Mouse (Mus musculus): ENCODE measurements at regions not wholly inside any gene's neighbourhood (a gene's known extent, or its start where the extent isn't known, plus 50 kb on each side); places are given as distances from the start of the nearest gene placed in this dataset.

DNA sequence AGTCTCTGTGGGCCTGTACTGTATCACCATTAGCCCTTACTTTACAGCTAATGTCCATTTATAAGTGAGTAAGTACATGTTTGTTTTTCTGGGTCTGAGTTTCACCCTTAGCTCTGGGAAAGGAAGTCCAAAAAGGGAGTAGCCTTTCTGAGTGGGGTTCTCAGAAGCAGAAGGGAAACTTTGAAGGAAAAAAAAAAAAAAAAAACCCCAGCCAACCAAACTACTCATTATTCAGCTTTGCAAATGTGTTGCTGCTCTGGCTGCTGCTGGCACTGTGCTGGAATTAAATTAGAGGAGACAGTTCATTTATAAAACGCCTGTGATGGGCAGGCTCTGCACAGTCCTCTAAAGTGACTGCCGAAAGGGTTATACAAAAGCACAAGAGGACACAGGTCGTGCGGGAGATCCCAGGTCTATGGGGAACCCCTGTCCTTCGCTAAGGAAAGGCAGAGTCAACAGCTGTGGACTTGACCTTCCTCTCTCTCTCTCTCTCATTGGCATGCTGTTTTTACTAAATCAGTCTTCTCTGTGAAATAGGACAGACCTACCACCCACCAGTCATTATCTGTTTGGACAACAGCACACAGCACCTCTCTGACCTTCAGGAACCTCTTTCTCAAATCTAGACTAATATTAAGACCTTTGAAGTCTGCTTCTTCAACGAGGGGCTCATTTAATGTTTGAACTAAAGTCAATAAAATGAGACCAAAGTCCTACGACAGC, 165.4 kb downstream of the Cd47 start:
- DNase-seq = peak in 1 of 2 experiments; percentile 41

DNA sequence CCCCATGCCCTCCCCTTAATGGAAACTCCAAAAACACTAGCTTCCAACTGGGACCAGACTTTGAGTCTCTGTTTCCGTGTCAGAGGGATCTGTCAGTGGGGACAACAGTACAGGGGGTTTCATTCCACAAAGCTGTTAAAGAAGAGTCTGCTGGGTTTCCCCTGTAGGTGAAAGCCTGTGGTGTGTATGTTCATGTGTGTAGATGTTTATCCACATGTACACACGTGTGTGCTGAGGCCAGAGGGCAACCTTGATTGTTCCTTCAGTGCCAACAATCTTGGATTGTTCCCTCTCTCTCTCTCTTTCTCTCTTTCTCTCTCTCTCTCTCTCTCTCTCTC, 165.9 kb downstream of the Cd47 start:
- no peak for DNase-seq

DNA sequence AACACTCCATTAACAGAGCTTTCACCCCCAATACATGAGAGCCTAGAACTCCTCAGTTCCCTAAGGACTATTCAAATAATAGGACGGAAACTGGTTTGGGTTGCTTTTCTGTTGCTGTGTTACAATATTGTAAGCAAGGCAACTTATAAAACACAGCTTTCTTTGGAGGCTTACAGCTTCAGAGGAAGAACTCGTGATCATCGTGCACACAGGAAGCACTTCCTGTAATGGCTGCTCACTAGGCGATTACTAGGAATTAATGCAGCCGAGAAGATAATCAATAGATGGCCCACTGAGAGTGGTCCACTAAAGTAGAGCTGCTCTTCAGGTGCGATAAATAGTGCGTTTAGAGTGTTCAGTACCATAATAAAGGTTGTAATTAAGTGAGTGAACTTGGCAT, 166.8 kb downstream of the Cd47 start:
- DNase-seq = no peak

DNA sequence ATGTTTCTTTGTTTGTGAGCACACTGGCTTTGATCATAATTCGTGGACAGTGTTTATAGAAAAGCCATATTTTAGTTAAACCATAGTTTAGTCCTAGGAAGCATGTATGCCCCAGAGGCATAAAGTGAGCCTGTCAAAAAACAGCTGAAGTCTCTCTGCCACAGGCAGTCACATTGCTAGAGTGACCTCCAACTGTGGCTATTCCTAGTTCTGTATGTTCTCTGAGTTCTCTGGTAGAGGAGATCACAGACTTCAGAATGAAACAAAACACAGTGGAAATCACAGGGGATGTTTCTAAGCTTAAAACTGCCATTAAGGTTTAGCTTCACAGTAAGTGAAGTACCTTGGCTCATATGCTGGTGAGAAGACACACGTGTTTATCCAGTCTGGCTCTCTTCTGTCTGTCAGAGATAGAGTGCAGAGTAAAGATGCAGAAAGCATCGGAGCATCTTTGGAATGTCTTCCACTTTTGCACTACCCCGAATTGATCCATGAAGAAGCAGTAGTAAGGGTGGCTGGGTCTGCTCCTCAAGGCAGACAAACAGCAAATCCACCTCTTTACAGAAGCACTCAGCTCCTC, 168.0 kb downstream of the Cd47 start:
- DNase-seq = peak; percentile 38 to 61

DNA sequence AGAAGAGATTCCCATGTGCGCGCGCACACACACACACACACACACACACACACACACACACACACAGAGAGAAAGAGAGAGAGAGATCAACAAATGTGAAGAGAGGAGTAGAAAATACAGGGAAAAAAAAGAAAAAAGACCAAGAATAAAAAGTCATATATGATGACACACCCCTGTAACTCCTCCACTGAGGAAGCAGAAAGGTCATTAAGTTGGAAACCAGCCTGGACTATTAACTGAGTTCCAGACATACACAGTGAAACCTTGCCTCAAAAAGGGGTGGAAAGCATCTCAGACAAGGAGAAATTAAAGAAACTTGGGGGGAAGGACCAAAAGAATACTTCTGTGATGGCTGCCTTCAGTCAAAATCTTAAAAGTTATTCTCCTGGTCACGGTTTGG, 168.7 kb downstream of the Cd47 start:
- DNase-seq = no peak

DNA sequence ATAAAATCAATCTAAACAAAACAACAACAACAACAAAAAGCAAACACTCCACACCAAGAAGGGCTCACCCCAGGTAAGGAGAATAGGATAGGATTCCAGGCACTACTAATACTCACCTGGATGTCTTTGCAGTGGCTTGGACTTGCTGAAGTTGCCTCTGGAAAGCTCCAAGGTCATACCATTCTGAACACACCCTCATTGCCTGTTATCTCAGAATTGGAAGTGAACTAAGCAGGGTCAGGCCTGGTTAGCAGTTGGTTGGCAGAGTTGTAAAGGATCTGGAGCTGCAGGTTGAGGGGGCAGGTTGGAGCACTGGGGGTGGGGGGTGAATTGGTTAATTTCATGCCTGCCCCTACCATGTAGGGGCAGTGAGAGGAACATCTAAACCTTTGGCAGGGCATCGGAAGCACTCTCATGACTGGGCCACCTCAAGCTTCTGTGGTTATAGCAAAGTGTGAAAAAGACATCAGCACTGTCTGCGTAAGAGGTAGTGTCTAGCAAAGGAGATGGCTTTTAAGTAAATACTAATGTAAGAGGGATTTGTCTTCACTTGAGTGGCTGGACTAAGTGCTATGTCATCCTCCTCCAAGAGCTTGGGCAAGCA, 169.5 kb downstream of the Cd47 start:
- no peak for DNase-seq

DNA sequence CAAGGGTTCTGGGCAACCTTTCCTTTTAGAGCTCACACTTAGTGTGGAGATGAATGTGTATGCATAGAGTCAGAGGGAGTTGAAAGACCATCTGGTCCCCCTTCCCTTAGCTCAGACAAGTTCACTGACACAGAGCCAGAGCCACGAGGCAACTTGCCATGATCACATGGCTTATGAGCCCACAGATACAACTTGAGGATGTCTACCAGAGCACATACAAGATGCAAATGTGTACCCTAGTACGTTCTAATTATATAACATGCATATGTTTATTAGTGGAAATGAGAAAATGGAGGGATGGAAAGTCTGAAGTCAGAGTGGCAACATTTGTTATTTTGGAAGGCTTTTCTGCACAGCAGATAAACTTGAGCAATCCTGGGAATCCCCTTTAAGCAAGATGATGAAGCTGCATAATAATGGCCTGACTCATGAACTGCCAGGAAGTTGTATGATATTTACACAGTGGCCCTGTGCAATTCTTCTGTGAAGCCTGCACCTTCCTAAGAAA, 170.0 kb downstream of the Cd47 start:
- peak in 1 of 2 experiments; percentile 60 for DNase-seq

DNA sequence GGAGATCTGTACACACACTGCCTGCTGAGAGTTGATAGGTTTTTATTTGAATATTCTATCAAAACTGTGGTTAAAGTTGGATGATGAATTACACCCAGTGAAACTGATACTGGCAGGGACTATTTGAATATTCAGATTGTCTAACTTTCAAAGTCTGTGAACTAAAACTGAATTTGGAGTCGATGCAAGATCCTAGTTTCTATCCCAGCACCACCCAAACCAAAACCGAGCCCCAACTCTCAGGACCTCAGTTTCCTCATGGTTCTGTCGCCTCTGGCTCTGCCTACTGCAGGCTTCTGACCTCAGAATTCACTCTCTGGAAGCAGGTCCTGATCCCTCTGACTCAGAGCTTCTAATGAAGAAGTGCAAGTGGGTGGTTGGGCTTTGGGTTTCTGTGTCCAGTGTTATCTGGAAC, 170.8 kb downstream of the Cd47 start:
- no peak for DNase-seq

DNA sequence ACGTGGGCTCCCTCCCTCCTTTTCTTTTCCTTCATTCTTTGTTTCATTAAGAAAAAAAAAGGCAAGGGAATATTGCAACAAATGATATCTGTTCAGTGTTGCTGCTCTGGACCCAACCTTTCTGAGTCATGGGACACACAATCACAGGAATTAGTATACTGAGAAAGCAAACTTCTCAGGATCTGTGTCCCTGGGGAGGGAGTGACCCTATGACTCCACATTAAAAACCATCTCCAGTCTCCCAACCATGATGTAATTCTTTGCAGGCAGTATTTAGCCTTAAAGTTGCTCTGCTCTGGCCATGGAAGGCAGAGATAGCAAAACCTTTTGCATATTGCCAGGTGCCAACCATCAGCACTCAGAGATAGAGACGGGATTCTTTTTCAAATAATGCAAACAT, 176.9 kb downstream of the Cd47 start:
- DNase-seq = no peak

DNA sequence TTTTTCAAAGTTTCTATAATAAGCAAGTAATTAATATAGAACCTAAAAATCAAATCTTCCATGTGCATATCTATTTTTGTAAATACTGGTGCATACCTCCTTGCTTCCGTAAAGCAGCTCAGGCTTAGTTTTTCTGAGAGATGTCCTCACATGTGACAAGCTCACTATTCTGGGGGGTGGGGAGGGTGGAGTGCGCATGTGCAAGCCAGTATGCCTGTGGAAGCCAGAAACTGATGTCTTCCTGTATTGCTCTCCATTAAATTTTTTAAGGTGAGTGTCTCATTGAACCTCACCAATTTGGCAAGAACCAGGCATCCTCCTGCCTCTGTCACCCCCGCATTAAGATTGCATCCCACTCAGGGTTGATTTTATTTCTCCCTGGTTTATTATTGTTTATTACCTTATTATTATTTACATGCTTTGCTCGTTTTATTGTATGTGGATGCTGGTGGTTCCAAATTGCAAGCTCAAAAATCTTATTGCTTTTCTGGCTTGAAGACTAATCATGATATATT, 179.2 kb downstream of the Cd47 start:
- no peak for DNase-seq

DNA sequence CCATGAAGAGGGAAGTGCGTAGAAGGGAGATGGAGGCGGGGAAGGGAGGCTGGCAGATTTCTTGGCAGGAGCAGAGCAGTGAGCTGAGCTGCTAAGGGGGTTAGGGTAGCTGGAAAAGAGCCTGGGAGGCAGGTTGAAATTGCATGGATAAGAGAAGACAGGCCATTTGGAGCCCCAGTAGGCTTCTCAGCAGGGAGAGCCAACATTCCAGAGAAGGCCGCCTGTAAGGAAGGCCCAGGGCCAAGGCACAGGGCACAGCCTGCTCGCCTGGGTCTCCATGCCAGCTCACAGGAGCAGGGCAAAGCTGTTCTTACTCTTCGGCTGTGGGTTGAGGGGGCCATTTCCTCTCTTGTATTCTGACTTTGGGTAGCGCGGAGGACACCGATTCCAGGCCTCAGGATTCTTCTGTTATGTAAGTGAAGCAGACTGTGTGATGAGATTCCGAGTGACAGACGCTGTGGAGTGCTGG, 179.9 kb downstream of the Cd47 start:
- no peak for DNase-seq

DNA sequence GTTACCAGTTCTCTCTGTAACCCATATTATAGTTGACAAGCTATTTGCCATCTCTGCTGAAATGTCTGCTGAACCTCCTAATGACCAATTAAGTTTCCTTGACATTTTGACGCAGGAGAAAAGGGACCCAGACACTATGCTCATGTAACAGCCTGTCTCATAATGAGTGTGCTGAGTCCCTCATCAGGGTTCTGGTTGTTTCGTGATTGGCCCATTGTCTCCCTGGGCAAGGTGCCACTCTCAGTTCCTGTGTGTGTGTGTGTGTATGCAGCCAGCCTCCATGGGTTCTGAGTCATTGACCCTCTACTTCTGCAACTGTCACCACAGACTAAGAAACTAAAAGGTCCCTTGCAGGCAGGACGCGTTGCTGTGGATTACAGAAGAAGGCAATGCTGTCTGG, 181.8 kb downstream of the Cd47 start:
- DNase-seq = peak; percentile 30 to 48

DNA sequence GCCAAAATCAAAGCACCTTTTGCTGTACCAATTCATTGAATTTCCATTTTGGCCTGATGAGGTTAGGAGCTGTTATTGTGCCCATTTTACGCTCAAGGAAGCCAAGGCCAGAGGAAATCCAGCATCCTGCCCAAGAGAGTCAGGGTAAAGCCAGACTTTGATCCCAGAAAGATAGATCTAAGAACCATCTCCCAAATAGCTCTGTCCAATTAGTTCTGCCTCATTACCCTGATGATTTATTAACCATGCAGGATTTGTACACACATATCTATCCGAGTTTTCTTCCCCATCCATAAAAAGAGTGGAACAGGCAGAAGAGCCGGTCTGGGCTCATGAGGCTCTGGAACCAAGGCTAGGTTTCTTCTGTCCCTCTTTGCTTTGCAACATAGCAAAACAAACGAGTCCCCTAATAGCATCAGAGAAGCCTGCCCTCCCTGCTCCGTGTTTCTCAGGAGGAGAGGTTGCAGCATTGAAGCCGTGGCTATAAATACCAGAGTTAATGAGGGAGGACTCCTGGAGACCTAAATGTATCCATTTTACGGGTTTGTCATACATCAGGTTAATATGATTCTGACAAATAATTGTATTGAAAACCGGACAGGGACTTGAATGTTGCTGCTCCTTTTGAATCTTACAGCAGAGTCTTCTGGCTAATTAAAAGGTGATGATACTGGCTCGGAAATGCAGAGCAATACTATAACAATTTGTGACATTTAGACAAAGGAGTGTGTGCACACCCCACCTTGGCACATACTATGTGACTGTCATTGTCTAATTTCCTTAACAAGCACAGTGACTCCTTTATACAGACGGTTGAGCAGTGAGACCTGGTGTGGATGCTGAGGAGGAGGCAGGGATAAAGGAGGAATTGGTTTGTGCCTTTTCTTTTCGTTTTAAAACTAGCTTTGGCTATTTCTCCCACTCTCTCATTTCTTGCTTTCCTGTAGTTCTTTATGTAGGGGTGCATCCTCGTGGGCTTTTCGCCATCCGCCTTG, 185.0 kb downstream of the Cd47 start:
- no peak for DNase-seq

DNA sequence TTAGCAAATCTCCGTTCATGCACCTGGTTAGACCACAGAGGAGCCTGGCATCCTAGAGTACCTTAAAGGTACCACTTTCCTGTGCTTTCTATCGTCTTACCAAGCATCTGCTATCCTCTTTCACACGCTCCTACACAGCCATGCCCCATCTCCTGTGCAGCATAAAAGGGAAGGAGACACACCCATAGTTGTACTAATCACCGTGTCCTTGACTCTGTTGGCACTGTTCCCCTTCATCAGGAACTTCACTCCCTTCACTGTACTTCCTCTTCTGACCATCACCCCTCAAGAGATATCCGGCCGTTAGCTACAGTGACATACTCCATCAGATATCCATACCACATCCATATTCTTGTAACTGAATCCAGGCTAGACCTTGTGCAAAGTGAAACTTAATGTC, 186.6 kb downstream of the Cd47 start:
- no peak for DNase-seq

DNA sequence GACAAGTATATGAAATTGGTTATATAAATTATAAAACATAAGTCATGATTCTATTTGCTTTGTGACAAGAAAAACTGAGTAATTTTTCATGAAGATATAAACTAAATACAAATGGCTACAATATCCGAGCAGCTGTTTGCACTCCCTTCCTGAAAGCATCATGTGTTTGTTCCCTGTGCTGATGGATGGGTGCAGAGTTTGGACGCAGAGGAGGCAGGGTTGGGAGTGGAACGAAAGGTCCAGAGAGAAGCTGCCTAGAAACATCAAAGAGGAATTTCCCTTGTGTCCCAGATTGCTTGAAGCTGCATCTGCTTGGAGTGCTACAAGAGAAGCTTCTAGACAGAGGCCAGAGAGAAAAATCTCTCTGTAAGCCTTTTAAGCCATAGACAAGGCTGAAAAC, 195.5 kb downstream of the Cd47 start:
- DNase-seq = peak in 1 of 2 experiments; percentile 25

DNA sequence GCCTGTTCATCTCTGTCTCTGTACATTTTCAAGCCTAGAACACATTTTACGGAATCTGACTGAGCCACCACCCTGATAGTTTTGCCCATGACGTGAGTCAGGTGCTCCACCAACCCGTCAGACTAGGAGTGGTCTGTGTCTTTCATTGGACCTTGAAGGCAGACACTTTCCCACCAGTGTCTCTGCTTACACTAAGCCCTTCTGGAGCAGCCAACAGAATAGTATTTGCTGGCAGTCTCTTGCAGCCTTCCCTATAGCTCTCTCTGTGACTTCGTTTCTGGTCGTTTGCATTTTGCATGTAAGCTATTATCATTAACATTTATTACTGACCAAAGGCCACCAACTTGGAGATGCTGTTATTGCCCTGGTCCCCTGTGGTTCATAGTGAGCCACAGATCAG, 196.3 kb downstream of the Cd47 start:
- no peak for DNase-seq

DNA sequence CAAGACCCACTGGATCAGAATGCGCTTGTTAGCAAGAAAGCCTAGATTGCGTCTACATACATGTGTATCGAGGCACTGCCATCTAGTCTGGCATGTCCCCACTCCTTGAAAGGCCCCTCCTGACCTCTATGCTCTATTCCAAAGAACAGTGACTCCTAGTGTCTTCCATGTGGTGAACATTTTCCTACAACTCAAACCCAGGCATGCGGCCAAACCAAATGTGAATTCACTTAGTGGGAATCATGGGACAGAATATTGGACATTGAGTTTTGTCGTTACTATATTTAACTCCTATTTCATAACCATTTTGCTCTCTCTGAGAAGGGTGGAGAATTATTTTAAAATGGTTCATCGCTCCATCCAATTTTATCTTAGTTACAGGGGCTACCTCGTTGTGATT, 196.7 kb downstream of the Cd47 start:
- DNase-seq = peak; percentile 43 to 50

DNA sequence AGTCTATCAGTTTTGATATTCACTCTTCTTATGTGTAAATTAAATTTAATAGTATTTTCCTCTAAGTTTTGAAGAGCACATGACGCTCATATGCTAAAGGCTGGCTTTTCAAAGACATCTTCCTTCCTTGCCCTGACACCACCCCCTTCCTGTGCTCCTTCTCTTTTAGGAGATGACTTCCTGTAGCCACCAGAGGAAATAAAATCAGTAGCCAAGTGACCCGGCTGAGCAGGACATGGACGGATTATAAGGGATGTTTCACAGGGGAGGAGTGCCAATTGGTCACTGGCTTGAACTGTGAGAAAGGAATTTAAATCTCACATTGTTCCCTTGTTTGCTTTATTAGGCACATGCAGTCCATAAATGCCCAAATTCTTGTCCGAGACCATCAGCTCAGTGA, 200.5 kb downstream of the Cd47 start:
- no peak for DNase-seq

DNA sequence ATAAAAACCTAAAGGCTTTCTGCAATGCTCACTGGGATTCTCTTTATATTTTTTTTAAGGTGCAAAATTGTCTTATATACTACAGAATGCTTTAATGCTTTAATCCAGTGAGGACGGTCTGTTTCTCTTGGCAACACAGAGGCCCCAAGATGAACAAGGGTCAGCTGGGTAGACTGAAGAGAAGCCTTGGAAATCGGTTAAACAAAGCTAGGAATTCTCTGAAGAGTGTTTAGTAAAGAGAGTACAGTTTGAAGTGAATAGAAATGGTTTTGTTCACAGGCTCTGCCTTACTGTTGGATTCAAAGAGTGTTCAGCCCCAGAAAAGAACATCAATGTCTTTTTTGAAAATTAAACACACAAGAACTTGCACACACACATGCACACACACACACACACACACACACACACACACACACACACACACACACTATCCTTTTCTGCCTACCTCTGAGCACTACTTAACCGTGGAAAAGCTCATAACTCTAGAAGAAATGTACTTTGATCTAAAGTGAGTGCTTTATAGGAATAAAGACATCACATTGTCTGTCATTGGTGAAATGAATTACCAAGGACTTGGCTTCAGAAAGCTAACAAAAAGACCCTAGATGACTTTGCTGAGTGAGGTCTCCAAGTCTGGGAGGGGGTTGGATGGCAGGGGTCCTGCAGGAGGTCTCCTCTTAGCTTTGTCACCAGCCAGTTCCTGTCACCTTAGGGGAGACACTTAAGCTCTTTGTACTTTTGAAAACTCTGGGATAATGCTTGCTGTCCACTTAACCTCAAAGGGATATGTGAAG, 201.5 kb downstream of the Cd47 start:
- no peak for DNase-seq

DNA sequence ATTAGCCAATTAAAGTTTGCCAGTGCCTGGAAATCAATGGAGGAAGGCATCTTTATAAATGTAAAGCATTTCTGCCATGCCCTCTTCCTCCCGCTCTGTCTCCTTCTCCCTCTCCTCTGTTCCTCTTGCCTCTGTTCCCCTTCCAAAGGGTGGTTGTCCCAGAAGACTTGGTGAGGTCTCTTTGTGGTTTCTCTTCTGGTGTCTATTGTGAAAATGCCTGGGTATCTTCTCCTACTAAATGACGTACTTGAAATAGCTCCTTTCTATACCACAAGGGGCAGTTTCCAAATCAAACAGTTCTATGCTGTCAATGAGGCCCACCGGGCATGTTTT, 202.1 kb downstream of the Cd47 start:
- DNase-seq = no peak

DNA sequence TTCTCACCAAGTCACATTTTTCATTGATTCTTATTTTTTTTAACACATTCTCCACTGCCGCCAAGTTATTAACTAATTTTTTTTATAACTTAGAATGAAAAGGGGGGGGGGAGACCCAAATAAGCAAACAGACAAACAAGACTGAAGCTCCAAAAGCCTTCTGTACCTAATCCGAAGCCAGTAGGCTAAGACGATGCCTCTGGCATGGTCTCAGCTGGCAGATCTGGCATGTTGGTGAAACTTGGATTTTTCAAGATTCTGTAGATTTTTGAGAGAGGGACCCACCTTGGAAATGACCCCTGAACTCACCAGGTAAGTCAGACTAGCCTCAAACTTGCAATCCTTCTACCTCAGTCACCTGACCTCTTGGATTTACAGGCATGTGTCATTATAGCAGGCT, 208.7 kb downstream of the Cd47 start:
- DNase-seq = no peak

DNA sequence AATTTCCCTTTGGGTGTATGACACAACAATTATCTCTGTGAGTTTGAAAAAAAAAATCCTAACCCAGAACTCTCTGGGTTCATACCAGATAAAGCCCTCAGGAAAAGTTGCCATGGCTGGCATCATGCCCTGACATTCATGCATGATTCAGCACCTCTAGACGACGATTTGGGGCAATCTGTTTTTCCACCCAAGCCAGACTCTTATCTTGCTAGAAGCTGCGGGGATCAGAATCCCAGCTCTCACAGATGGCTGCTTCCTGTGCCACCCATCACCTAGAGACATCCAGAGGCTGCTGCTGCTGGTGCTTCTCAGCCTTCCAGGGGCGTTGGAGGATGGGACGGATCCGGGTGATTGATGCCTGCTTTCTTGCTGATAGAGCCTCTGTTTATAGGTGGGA, 209.2 kb downstream of the Cd47 start:
- no peak for DNase-seq
